Mouse (Mus musculus) adipocyte (in vitro differentiated cells): ENCODE results near the gene Lefty1.

Source experiments
- DNase-seq: peaks from one replicate; pipeline ENCODE4 v3.0.0-alpha.2; 2016; ENCODE audit warnings: low spot score

Gene Lefty1

DNA sequence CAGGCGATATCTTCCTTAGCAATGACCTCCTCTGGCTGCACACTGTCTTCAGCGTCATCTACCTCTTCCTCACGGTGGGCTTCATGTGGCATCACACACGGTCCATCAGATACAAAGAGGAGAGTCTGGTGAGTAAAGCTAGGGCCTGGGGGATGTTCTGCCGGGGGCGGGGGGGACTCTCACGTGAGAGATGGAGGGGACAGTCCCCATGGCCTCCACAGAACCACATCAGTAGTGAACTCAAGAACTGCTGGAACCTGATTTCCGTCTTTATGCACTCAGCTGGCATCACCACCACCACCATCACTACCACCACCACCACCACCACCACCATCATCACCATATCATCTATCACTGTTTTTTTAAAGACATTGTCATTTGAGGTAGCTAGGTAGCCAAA, 21.6 kb downstream of the Lefty1 start:
- DNase-seq = no peak

DNA sequence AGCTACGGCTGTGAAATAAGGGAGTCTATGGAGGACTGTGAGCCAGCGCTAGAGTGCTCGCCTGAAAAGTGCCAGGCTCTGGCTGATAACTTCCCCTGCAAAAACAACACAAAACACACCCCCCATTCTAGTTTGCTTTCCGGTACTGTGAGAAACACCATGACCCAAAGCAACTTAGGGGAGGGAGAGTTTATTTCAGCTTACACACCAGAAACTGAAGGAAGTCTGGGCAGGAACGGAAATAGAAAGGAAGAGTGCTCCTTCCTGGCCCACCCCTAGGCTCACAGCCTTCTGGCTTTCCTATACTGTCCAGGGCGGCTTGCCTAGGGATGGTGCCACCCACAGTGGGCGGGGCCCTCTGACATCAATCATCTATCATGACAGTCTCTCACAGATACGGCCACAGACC, 22.2 kb downstream of the Lefty1 start:
- no peak for DNase-seq

DNA sequence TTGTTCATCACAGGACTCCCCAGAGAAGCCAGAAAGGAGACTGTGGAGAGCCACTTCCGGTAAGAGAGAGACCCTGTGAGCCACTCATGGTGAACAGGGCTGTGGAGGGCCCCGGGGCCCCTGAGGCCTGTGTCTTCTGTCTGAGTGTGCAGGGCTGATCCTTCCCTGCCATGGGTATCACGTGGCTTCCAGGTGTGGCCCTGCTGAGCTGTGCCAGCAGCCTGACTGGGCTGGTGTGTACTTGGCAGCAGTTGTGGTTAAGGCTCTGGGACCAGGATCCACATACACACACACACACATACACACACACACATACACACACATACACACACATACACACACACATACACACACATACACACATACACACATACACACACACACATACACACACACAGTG, 23.2 kb downstream of the Lefty1 start:
- DNase-seq = no peak

DNA sequence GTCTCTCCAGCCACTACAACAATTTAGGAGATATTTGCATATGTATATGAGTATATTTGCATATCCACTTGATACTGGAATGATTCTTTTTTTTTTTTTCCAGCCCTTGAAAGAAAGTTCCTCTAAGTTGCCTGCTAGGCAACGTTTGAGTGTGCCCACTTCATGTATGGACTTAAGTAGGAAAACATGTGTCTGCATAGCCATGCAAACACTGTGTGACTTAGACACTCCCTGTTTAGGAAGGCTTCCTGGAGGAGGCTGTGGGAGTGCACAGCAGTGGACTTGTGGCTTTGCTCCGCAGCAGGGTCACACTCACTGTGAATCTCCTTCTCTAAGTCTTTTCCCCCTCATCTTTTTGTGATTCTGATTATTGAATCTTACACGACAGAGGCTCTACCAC, 24.0 kb downstream of the Lefty1 start:
- DNase-seq = no peak

- no peak for DNase-seq
Measured at GRCm38 (mm10) chr1:180965786-180966185, 31.0 kb downstream of the Lefty1 start.

DNA sequence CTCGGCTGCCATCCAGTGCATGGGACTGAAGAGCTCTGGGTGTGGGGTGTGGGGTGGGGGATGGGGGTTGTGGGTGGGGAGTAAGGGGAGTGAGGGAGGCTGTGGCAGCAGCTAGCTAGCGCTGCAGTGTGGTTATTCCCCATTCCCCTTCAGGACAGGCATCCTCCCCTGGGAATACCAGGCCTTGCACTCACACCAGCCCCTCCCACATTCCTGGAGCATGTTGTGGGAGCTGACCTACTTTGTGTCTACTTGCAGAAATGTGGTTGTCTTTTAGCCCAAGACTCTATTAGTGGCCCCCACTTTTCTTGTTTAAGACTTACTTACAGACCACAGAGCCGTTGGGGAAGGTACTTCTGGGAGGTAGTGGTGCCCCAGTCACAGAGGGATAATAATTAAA, 31.7 kb downstream of the Lefty1 start:
- peak; percentile 66 for DNase-seq

- DNase-seq = no peak
Measured at GRCm38 (mm10) chr1:180967261-180967660, 32.4 kb downstream of the Lefty1 start.

DNA sequence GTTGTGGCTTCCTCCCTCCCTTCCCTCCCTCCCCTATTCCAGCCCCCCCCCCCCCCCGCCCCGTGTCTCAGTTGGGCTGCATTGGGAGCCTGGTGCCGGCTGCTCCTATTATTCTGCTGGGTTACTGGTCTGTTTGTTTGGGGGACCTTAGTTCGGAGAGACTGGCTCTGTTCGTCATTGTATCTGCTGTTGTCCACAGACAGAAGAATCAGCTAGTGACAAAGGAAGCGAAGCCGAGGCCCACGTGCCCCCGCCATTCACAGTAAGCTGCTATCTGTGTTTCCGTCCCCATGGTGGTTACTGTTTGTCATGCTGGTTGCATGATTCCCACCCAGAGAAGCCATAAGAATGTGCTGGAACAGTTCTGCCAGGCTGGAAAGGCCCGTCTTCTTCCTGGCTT, 38.1 kb downstream of the Lefty1 start:
- no peak for DNase-seq

DNA sequence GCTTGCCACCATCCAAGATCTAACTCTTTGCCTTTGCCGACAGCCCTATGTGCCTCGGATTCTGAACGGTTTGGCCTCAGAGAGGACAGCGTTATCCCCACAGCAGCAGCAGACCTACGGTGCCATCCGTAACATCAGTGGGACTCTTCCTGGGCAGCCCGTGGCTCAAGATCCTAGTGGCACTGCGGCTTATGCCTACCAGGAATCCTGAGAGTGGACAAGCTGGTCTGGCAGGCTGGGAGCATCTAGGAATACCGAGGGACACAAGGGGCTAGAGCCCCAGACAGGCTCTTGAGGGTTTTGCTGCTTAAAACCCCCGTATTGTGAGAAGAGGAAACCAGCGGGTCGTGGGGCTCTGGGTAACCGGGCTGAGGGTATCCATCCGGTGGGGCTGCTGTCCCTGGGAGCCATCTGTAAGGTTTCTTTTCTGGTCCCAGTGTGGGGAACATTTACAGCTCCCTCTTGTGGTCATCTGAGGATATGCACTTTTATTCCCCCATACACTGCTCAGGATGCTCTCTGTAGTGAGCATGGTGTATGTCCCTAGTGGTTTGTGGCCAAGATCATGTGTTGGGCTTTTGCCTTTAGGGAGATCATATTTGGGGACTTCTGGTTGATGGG, 39.4 kb downstream of the Lefty1 start:
- peak; percentile 57 for DNase-seq

DNA sequence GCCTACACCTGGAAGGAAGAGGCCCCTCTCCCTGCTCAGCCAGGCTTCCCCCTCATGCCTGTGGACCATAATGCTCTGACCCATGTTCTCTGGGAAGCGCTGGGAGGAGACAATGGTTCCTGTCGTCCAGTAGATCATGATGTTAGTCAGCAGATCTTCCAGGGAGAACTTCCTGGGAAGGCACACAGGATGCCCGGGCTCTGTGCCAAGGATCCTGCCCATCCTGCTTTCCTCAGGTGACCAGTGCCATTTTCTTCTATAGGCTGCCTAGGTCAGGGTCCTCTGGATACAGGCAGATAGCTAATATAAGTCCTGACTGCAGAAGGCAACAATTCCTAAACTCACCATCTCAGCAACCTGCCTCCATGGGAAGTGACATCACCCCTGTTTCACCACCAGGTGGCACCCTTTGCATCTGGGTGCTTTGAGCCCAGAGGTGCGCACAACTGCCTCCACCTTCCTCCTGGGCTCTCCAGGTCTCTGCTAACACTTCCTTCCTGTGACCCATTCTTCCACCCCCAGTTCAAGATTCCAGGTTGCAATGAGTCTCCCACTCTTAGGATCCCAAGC, 41.4 kb downstream of the Lefty1 start:
- peak; percentile 56 for DNase-seq

DNA sequence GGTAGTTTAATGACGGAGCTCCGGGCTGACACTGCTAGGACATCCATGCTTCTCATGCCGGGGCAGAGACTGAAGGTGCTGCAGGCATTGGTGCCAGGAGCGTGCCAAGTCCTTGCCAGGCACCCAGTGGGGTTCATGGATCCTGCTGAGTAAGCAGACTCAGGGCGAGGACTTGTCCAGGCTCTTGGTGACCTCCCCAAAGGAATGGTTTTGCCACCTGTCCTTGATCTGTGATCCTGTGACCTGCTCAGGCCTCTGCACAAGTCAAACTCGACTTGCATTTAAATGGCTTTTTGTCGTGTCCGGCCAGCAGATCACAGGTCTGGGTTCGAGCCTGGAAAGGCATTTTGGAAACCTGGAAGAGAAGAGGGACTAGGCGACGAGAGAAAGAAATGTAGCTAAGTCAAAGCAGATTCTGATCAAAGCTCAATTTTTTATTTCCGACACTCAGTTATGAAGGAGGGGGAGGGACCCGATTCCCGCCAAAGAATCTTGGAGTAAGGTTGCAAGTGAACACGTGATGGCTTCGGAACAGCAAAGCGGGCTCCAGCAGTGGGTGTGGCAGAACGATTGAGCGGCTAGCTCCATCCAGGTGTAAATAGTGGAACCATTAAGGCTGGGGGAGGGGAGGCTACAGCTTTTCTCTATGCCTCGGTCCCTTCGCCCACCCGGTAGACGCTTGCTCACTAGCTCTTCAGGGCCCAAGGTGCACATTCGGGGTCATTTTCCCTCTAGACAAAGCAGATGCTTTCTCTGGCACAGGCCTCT, 44.8 kb downstream of the Lefty1 start:
- no peak for DNase-seq

GRCm38 (mm10) chr1:180980464-180980863, 45.6 kb downstream of the Lefty1 start:
- no peak for DNase-seq

- DNase-seq = peak; percentile 26
Measured at GRCm38 (mm10) chr1:180981298-180982046, 46.6 kb downstream of the Lefty1 start.

- no peak for DNase-seq
Measured at GRCm38 (mm10) chr1:180986701-180987100, 51.9 kb downstream of the Lefty1 start.

GRCm38 (mm10) chr1:180987759-180988158, 52.9 kb downstream of the Lefty1 start:
- DNase-seq = peak; percentile 82
